Mouse (Mus musculus): ENCODE measurements around the gene Ildr1.

Ildr1 gene

DNA sequence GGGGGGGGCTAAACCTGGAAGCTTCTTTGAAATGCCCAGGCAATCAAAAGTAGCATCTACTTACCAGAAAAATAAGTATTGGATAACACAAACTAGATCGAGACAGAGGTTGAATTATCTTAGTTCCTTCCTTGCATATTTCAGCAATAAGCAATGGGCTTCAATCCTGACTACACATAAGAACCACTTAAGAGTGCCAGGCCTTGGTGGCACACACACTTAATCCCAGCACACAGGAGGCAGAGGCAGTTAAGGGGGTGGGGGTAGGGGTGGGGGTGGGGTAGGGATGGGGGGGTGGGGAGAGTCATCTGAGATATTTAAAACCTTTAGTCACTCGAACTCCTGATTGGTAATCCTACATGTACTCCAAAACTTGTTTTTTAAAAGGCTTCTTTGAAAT, 77.5 kb downstream of the Ildr1 start:
- DNase-seq (ENCODE audit: low read depth, low spot score) = no peak

DNA sequence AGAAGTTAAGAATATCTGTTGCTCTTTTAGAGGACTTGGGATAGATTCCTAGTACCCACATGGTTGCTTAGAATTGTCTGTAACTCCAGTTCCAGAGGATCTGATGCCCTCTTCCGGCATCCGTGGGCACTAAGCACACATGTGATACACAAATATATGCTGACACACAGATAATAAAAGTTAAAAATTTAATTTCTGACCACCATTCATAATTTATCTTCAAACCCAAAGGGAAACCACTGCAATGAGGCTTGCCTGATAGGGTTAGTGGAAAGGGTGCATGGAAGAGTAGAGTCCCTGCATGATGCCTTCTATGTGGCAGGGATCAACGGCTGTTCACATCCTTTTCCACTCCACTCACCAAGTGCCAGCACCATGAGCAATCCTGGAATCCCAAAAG, 77.9 kb downstream of the Ildr1 start:
- DNase-seq (ENCODE audit: low read depth, low spot score) = no peak

DNA sequence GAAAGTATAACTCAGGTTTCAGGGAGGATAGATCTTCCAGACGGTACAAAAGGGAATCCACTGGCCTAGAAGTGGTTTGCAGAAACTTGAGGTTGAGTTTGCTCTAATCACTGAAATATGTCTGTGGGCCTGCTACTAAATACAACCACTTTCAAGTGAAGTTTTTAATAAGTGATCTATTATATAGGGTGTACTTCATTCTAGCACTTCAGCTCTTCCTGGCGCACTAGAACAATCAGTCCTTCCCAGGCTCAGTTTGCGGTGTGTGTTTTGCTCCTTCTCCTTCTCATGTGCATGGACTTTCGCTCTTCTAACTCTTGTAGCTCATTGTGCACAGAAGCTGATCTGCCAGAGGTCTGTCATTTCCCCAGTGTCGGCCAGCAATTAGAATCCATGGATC, 79.2 kb downstream of the Ildr1 start:
- no peak for DNase-seq (ENCODE audit: low read depth, low spot score)

DNA sequence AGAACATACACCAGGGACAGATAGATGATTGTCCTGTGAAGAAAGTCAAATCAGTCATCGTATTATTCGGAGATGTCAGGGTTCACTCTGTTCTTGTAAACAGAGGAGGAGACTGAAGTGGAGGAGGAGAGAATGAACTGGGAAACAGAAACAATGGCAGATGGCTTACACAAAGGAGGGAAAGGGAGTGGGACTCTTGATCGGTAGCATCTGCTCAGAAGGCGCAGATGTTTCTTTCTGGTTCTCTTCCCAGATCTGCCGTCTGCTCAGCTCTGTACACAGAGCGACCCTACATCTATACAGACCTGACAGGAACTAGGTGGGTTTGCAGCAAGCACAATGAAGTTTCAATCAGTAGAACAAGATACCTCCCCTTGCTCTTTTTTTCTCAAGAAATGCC, 81.9 kb downstream of the Ildr1 start:
- peak; percentile 43 for DNase-seq (ENCODE audit: low read depth, low spot score)
